Mouse (Mus musculus): ENCODE results near the gene Arhgap35. TPM values are rescaled to one million over a fixed set of nuclear protein-coding genes. Genes with fewer than 3 reads are reported as not detected.

Arhgap35 gene
- polyA plus RNA-seq, 1 experiment, result 26.8 TPM

DNA sequence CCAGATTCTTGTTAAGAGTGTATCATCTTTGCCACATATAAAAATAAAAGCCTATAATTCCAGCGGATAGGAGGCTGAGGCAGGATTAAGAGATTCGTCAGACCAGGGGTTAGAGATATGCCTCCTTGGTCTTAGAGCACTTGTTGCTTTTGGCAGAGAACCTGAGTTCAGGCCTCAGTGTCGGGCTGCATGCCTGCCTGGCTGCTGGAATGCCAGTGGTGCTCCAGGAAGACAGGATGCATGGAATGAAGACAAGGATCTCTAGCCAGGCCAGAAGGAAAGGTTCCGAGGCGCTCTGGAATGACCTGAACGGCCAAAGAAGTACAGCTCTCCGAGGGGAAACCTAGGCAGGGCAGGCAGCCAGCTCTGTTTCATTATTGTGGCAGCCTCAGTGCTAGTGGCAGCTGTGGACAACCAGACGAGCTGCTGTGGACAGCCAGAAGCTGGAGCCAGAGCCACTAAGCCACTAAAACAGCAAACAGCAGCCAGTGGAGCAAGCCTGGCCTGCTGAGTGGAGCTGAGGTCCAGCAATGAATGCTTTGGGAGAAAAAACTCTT is 6.4 kb upstream of the Arhgap35 start:
- no peaks in the 10 kb centered on the region for H3K36me3 ChIP-seq (ENCODE audit: control insufficient read depth, insufficient read depth)
- TF ChIP-seq MYOG (IDR thresholded peaks at IDR 0.05; ENCODE audit: control insufficient read depth, extremely low read depth, insufficient read length) (no peak), FOSL1 (IDR thresholded peaks at IDR 0.05; ENCODE audit: insufficient read depth, low read length, poor library complexity, severe bottlenecking) (no peak), USF1 (IDR thresholded peaks at IDR 0.05; ENCODE audit: low read depth) (no peak), CEBPB (IDR thresholded peaks at IDR 0.05; ENCODE audit: low read depth) (no peak), MAX (IDR thresholded peaks at IDR 0.05) (no peak), CTCF (IDR thresholded peaks at IDR 0.05; ENCODE audit: control insufficient read depth, insufficient read depth, insufficient read length) (no peak), MYOD1 (IDR thresholded peaks at IDR 0.05; ENCODE audit: control insufficient read depth, insufficient read length, low read depth) (no peak)
- no peaks in the 10 kb centered on the region for H3K79me3 ChIP-seq (ENCODE audit: low read depth)
- no peaks in the 10 kb centered on the region for H3K79me2 ChIP-seq (ENCODE audit: control insufficient read depth, insufficient read depth)
- H3K4me3 ChIP-seq (ENCODE audit: insufficient read depth, poor library complexity, severe bottlenecking), result no peak overlapping the region
- no peak overlapping the region for H3ac ChIP-seq (ENCODE audit: control insufficient read depth, insufficient read length, low read depth)
- no peaks in the 10 kb centered on the region for H3K27me3 ChIP-seq (ENCODE audit: control insufficient read depth, insufficient read depth, insufficient read length)

- peak overlapping the region; percentile 35 for H3ac ChIP-seq (ENCODE audit: control insufficient read depth, insufficient read length, low read depth)
- no peaks in the 10 kb centered on the region for H3K27me3 ChIP-seq (ENCODE audit: control insufficient read depth, insufficient read depth, insufficient read length)
- TF ChIP-seq MYOD1 (IDR thresholded peaks at IDR 0.05; ENCODE audit: control insufficient read depth, insufficient read length, low read depth), result no peak
- TF ChIP-seq CTCF (IDR thresholded peaks at IDR 0.05; ENCODE audit: control insufficient read depth, insufficient read depth, insufficient read length), result peak; percentile 40
- H3K4me3 ChIP-seq (ENCODE audit: insufficient read depth, poor library complexity, severe bottlenecking), result no peak overlapping the region
- no peaks in the 10 kb centered on the region for H3K36me3 ChIP-seq (ENCODE audit: control insufficient read depth, insufficient read depth)
- H3K79me3 ChIP-seq (ENCODE audit: low read depth), result peaks cover 3% of the 10 kb centered on the region
- peaks cover 6% of the 10 kb centered on the region for H3K79me2 ChIP-seq (ENCODE audit: control insufficient read depth, insufficient read depth)
Observed at GRCm38 (mm10) chr7:16618661-16619211, 3.9 kb upstream of the Arhgap35 start.

- Histone ChIP-seq H3K79me3 (ENCODE audit: low read depth) (peaks cover 20% of the 10 kb centered on the region), H3K4me3 (ENCODE audit: insufficient read depth, poor library complexity, severe bottlenecking) (no peak overlapping the region), H3ac (ENCODE audit: control insufficient read depth, insufficient read length, low read depth) (no peak overlapping the region), H3K79me2 (ENCODE audit: control insufficient read depth, insufficient read depth) (peaks cover 22% of the 10 kb centered on the region), H3K36me3 (ENCODE audit: control insufficient read depth, insufficient read depth) (no peaks in the 10 kb centered on the region), H3K27me3 (ENCODE audit: control insufficient read depth, insufficient read depth, insufficient read length) (no peaks in the 10 kb centered on the region)
- TF ChIP-seq CTCF (IDR thresholded peaks at IDR 0.05; ENCODE audit: control insufficient read depth, insufficient read depth, insufficient read length) (peak; percentile 49), USF1 (IDR thresholded peaks at IDR 0.05; ENCODE audit: low read depth) (no peak)
Observed at GRCm38 (mm10) chr7:16617045-16617444, 2.3 kb upstream of the Arhgap35 start.

- H3K79me2 ChIP-seq (ENCODE audit: control insufficient read depth, insufficient read depth), result peaks cover 50% of the 10 kb centered on the region
- no peak for TF ChIP-seq CEBPB (IDR thresholded peaks at IDR 0.05; ENCODE audit: low read depth)
- no peak for TF ChIP-seq MYOD1 (IDR thresholded peaks at IDR 0.05; ENCODE audit: control insufficient read depth, insufficient read length, low read depth)
- no peak for TF ChIP-seq MYOG (IDR thresholded peaks at IDR 0.05; ENCODE audit: control insufficient read depth, extremely low read depth, insufficient read length)
Observed at GRCm38 (mm10) chr7:16614171-16614887, 464 bp downstream of the Arhgap35 start.

DNA sequence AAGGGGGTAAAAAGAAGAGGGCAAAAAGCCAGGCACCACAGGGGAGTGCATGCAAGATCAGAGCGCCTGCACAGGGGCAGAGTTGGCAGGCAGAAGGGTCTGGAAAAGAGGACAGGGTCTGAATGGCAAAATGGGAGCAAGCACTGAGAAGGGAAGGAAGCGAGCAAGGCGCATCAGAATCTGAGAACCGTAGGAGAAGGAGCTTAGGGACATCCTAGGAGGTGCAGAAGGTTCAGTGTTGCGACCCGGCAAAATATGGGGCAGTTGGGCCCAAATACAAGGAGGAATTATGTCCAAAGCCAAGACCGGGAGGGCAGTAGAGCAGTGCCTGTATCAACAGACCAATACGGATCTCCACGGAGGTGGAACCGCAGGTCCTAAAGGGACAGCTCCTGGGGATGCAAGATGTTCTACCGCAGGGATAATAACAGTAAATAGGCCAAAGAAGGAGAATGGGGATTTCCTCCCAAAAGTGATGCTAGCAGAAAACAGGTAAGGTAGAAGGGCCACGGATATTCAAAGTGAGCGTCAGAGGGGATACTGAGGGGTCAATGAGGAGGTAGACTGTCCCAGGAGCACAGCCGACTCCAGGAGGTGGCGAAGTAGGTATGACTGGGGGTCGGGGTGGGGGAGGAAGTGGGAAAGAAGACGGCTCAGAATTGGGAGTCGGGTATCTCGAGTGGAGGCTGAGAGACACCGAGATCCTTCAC is 1.2 kb downstream of the Arhgap35 start:
- Histone ChIP-seq H3K36me3 (ENCODE audit: control insufficient read depth, insufficient read depth) (no peaks in the 10 kb centered on the region), H3K79me2 (ENCODE audit: control insufficient read depth, insufficient read depth) (peaks cover 55% of the 10 kb centered on the region), H3K27me3 (ENCODE audit: control insufficient read depth, insufficient read depth, insufficient read length) (no peaks in the 10 kb centered on the region), H3ac (ENCODE audit: control insufficient read depth, insufficient read length, low read depth) (peak overlapping the region; percentile 70), H3K79me3 (ENCODE audit: low read depth) (peaks cover 48% of the 10 kb centered on the region), H3K4me3 (ENCODE audit: insufficient read depth, poor library complexity, severe bottlenecking) (peak overlapping the region; percentile 51)
- no peak for TF ChIP-seq MYOD1 (IDR thresholded peaks at IDR 0.05; ENCODE audit: control insufficient read depth, insufficient read length, low read depth)
- TF ChIP-seq CTCF (IDR thresholded peaks at IDR 0.05; ENCODE audit: control insufficient read depth, insufficient read depth, insufficient read length), result no peak
- TF ChIP-seq MYOG (IDR thresholded peaks at IDR 0.05; ENCODE audit: control insufficient read depth, extremely low read depth, insufficient read length), result no peak
- TF ChIP-seq CEBPB (IDR thresholded peaks at IDR 0.05; ENCODE audit: low read depth), result no peak
- TF ChIP-seq FOSL1 (IDR thresholded peaks at IDR 0.05; ENCODE audit: insufficient read depth, low read length, poor library complexity, severe bottlenecking), result no peak
- TF ChIP-seq USF1 (IDR thresholded peaks at IDR 0.05; ENCODE audit: low read depth), result no peak
- TF ChIP-seq MAX (IDR thresholded peaks at IDR 0.05), result no peak

More at GRCm38 (mm10) chr7:16614171-16614887, 464 bp downstream of the Arhgap35 start:
- H3K4me3 ChIP-seq (ENCODE audit: insufficient read depth, poor library complexity, severe bottlenecking), result peak overlapping the region; percentile 51
- H3K27me3 ChIP-seq (ENCODE audit: control insufficient read depth, insufficient read depth, insufficient read length), result no peaks in the 10 kb centered on the region
- H3K36me3 ChIP-seq (ENCODE audit: control insufficient read depth, insufficient read depth), result no peaks in the 10 kb centered on the region
- peak overlapping the region; percentile 94 for H3ac ChIP-seq (ENCODE audit: control insufficient read depth, insufficient read length, low read depth)
- H3K79me3 ChIP-seq (ENCODE audit: low read depth), result peaks cover 47% of the 10 kb centered on the region
